Mouse (Mus musculus) heart, embryonic 14.5 days (tissue): ENCODE results near the gene Abcb1a. TPM values are rescaled to one million over a fixed set of nuclear protein-coding genes. Genes with fewer than 3 reads are reported as not detected.

Source experiments
- ATAC-seq: fragments of 200-750 bp; cut with Nextera tagmentation; 2 replicates; pipeline ENCODE4 v1.8.0; 2017; ENCODE audit warnings: low read depth, moderate TSS enrichment; ENCODE audit not compliant: insufficient number of reproducible peaks, insufficient read depth, low FRiP score
- H3K27ac ChIP-seq, 2 experiments: fragments of 200-500 bp in 1 of 2; fragments of 300-500 bp in 1 of 2; sonication (generic) in 1 of 2; replicated peaks in 1 of 2; 2 replicates each; pipeline ENCODE4 v1.5.1; 2012 to 2014; ENCODE audit warnings: low read depth in 2 of 2, low read length in 2 of 2, control low read depth in 1 of 2, mild to moderate bottlenecking in 1 of 2, mixed read lengths in 1 of 2; ENCODE audit not compliant: control insufficient read depth in 1 of 2, insufficient read depth in 1 of 2
- H3K27me3 ChIP-seq: fragments of 300-500 bp; sonication (generic); 2 replicates; pipeline ENCODE4 v1.6.1; 2014; ENCODE audit warnings: mild to moderate bottlenecking, low read length, control low read depth; ENCODE audit not compliant: control insufficient read depth, insufficient read depth
- H3K36me3 ChIP-seq: fragments of 300-500 bp; sonication (generic); 2 replicates; pipeline ENCODE4 v1.6.1; 2014; ENCODE audit warnings: mild to moderate bottlenecking, control low read depth, low read length, mixed read lengths; ENCODE audit not compliant: control insufficient read depth, insufficient read depth
- H3K4me1 ChIP-seq, 2 experiments: fragments of 200-500 bp in 1 of 2; fragments of 300-500 bp in 1 of 2; sonication (generic) in 1 of 2; 2 replicates each; pipeline ENCODE4 v1.6.1; 2012 to 2014; ENCODE audit warnings: low read length in 2 of 2, control low read depth in 1 of 2, mixed read lengths in 1 of 2; ENCODE audit not compliant: control insufficient read depth in 2 of 2, insufficient read depth in 2 of 2
- H3K4me2 ChIP-seq: fragments of 300-500 bp; sonication (generic); 2 replicates; pipeline ENCODE4 v1.6.1; 2014; ENCODE audit warnings: mild to moderate bottlenecking, low read length
- H3K4me3 ChIP-seq, 2 experiments: fragments of 200-500 bp in 1 of 2; fragments of 300-500 bp in 1 of 2; sonication (generic) in 1 of 2; 2 replicates each; pipeline ENCODE4 v1.5.1; 2012 to 2014; ENCODE audit warnings: low read length in 2 of 2, mild to moderate bottlenecking in 2 of 2, control low read depth in 1 of 2, low read depth in 1 of 2, moderate library complexity in 1 of 2; ENCODE audit not compliant: control insufficient read depth in 1 of 2, insufficient read depth in 1 of 2
- H3K9ac ChIP-seq: fragments of 300-500 bp; sonication (generic); 2 replicates; pipeline ENCODE4 v1.6.1; 2014; ENCODE audit warnings: mild to moderate bottlenecking, low read length
- H3K9me3 ChIP-seq: fragments of 300-500 bp; sonication (generic); 2 replicates; pipeline ENCODE4 v1.6.1; 2016; ENCODE audit warnings: low read length, control low read depth; ENCODE audit not compliant: control insufficient read depth
- WGBS: fragments of 180-500 bp; shearing (Covaris S2); extraction: QIAGEN DNeasy Blood & Tissue Kit; methylation state at CpG from one replicate; pipeline ENCODE4 v1.1.7; 2014; 5-methylcytosine and 5-hydroxymethylcytosine counted together
- polyA plus RNA-seq: library from polyadenylated mRNA; unstranded; fragments of >200 nt; fragmentation: Nextera tagmentation; extraction: Ambion mirVana; gene quantifications from 2 replicates; pipeline ENCODE4 v1.2.1, GENCODE M21; 2014

The Abcb1a gene
- 0.41 and 0.50 TPM in 2 replicates for polyA plus RNA-seq

DNA sequence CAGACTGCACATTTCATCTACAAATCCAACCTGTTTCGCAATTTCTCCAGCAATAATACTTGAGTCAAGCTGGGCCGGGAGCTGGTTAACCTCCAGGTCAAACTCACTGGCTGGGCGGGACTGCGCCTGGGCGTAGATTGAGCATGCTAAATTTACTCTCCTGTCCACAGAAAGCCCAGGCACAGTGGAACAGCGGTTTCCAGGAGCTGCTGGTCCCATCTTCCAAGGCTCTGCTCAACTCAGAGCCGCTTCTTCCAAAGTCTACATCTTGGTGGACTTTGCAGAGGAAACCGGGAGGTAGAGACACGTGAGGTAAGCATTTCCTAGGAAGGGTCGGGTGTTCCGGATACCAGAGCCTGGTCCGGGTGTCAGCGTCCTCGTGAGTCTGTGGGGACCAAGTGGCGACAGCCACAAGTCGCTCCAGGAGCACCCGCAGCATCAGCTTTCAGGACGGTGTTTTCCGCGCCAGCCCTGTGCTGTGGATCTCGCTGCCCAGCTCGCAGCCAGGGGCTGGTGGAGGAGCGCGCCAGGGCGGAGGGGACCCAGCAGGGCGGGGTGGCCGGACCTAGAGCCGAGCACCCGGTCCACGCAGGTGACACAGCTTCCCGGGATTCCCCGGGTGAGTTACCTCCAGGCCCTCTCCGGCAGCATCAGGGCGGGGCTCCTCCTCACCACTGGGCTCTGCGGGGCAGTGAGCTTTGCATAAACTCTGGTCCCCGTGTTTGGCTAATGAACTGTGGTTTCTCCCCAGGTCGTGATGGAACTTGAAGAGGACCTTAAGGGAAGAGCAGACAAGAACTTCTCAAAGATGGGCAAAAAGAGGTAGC, at the start of gene Abcb1a:
TSS of gene Abcb1a (plus strand) at position 167 of the 827 bp plus-strand sequence.
- Histone ChIP-seq H3K27me3 (no peaks in the 10 kb centered on the region), H3K9me3 (no peaks in the 10 kb centered on the region), H3K4me3 (peak within 1 kb of the TSS; percentile 38 to 50), H3K27ac (no peak within 1 kb of the TSS), H3K36me3 (no peaks in the 10 kb centered on the region), H3K4me1 (peaks cover 0 to 4% of the 10 kb centered on the region in 2 experiments; a peak in 1 of 4 replicates), H3K9ac (peak within 1 kb of the TSS; percentile 60), H3K4me2 (peak within 1 kb of the TSS; percentile 96)
- ATAC-seq, result no peak
- 5% methylated on average over 37 of the region's 37 CpGs for WGBS

DNA sequence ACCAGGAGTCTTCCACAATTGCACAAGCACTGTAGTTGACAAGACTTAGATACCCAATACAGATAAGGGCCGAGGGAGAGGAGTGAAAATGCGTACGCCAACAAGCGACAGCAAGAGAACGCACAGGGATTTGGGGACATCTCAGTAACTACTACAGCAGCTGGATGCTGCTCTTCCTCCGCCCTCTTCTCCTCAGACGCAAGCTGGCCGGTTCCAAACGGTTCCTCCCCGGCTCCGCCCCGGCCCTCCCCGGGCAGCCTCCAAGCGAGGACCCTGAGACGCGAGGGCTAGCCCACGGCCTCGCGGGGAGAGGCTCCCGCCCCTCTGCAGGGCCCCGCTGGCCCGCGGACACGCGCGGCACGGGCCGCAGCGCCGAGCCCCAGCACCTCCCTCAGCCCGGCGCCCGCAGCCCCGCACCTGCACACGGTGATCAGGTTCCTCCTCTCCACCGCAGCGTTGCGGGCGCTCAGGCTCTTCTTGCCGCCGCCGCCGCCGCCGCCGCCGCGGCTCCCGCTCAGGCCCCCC, 37.7 kb upstream of the Abcb1a start:
- Histone ChIP-seq H3K27me3 (no peaks in the 10 kb centered on the region), H3K36me3 (no peaks in the 10 kb centered on the region), H3K9ac (peak overlapping the region; percentile 67), H3K9me3 (no peaks in the 10 kb centered on the region), H3K4me2 (peak overlapping the region; percentile 92), H3K27ac (no peak overlapping the region), H3K4me3 (peak overlapping the region; percentile 88), H3K4me1 (no peaks in the 10 kb centered on the region)
- WGBS, result 0% methylated on average over 36 of the region's 49 CpGs
- ATAC-seq, result no peak

DNA sequence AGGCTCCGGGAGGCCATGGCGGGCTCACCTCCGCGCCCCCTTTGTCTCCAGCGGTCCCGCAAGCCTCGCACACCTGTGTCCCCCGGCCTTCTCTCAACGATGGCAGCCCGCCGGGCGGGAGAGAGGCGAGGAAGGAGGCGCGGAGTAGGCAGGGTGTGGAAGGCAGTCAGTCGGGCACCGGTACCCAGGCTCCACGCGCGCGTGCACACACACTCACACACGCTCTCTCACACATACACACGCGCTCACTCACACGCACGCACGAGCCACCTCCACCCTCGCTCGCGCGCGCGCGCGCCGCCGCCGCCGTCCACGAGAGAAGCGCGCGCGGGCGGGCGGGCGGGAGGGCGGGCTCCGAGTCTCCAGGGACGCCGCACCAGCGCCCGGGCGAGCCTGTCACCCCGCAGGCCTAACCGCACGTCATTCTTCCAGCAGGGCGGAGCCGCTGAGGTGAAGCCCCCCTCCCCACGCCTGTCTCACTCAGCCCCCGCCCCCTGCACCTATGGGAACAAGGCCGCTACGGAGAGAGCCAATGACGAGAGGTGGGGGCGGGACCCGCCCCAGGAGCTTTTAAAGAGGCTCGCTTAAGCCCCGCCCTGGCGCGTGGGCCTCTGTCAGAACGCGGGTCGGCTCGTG, 37.2 kb upstream of the Abcb1a start, which contains the start of gene Rundc3b:
TSS of gene Rundc3b (minus strand) at position 357 of the 636 bp plus-strand sequence.
- WGBS, result under 1% methylated on average over 66 of the region's 74 CpGs
- Histone ChIP-seq H3K27me3 (no peaks in the 10 kb centered on the region), H3K9me3 (no peaks in the 10 kb centered on the region), H3K36me3 (no peaks in the 10 kb centered on the region), H3K4me1 (no peaks in the 10 kb centered on the region), H3K4me3 (peak within 1 kb of the TSS; percentile 88), H3K9ac (peak within 1 kb of the TSS; percentile 67), H3K4me2 (peak within 1 kb of the TSS; percentile 92), H3K27ac (no peak within 1 kb of the TSS)
- ATAC-seq, result peak; percentile 100

DNA sequence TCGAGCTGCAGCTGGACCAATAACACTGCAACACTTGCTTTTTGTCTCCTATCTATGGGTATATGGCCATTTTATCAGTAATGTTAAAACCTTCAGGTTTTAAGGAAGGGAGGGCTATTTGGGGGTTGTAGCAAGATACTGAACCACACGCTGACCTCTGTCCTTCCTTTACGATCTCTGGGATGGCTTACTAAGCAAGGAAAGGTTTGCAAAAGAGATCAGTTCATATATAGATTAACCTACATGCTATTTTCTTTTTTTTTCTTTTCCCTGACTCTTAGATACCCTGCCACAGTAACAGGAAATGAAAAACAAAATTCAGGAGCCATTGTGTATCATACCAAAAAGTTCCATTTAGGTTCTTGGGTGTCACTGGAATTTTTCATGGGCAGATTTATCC, 27.0 kb upstream of the Abcb1a start:
- Histone ChIP-seq H3K9ac (no peak overlapping the region), H3K4me3 (no peak overlapping the region), H3K27ac (no peak overlapping the region), H3K4me2 (no peak overlapping the region), H3K4me1 (no peaks in the 10 kb centered on the region), H3K9me3 (no peaks in the 10 kb centered on the region), H3K36me3 (no peaks in the 10 kb centered on the region), H3K27me3 (no peaks in the 10 kb centered on the region)
- ATAC-seq, result no peak
- WGBS, result 76% methylated on average over 3 of the region's 3 CpGs

DNA sequence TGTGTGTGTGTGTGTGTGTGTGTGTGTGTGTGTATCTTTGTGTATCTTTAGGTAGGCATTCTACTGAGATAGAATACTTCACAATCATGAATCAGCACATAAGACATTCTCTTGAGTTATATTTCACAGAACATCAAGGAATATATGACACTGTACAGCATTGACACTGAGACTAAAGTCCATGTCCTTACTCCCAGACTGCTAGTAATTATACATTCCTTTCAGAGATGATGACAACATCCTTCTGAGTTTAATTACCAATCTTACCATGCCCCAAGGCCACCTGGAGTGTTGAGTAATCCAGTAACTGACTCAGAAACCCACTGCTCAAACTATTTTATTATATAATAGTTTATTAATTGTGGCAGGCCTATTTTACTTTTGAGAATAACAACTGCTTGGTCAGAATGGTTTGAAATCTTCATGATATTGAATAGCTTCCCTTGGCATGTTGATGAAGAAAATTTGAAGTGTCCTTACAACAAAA, 25.3 kb upstream of the Abcb1a start:
- Histone ChIP-seq H3K9ac (no peak overlapping the region), H3K27ac (no peak overlapping the region), H3K4me1 (no peaks in the 10 kb centered on the region), H3K4me3 (no peak overlapping the region), H3K9me3 (no peaks in the 10 kb centered on the region), H3K27me3 (no peaks in the 10 kb centered on the region), H3K4me2 (no peak overlapping the region), H3K36me3 (no peaks in the 10 kb centered on the region)
- no peak for ATAC-seq

DNA sequence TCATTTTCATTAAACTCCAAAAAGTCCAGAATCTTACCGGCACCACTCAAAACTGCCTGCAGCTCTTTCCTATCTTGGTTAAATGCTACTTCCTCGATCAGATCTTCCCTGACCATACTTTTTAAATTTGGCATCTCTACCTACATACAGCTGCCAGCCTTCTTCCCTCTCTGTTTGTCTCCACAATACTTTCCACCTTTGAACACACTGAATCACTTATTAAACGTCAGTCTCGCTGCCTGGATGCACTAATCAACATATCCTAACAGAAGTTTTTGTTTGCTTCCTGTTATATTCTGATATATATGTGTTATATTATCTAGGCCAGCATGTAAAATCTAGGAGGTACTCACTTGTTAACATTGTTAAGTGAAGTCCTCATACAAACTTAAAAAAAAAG, 11.6 kb upstream of the Abcb1a start:
- 72% methylated on average over 4 of the region's 4 CpGs for WGBS
- Histone ChIP-seq H3K4me1 (no peaks in the 10 kb centered on the region), H3K4me3 (no peak overlapping the region), H3K27me3 (no peaks in the 10 kb centered on the region), H3K36me3 (no peaks in the 10 kb centered on the region), H3K9ac (no peak overlapping the region), H3K27ac (no peak overlapping the region), H3K4me2 (no peak overlapping the region), H3K9me3 (no peaks in the 10 kb centered on the region)
- ATAC-seq, result no peak

DNA sequence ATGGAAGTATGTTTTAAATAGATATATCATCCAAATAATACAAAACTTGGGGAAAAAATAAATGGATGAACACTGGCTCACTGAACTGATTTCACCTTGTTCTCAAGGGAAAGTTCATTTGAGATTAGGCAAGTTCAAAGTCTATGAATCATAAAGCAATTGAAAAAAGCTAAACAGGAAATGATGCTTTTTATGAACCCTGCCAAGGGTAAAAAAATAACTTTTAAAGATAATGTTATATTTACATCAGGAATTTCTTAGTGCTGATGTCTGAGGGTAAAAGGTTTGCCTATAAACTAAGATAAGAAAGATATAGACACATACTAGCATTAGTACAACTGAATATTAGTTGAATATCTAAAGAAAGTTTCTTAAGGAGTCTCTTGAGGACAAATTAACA, 11.1 kb upstream of the Abcb1a start:
- no peak overlapping the region for H3K4me2 ChIP-seq
- H3K27me3 ChIP-seq, result no peaks in the 10 kb centered on the region
- H3K27ac ChIP-seq, result no peak overlapping the region
- H3K4me1 ChIP-seq, result no peaks in the 10 kb centered on the region
- no peak for ATAC-seq
- H3K36me3 ChIP-seq, result no peaks in the 10 kb centered on the region
- H3K9me3 ChIP-seq, result no peaks in the 10 kb centered on the region
- no peak overlapping the region for H3K4me3 ChIP-seq
- H3K9ac ChIP-seq, result no peak overlapping the region
